Mouse (Mus musculus) heart, embryonic 10.5 days (tissue): ENCODE measurements at regions not wholly inside any gene's neighbourhood (a gene's known extent, or its start where the extent isn't known, plus 50 kb on each side); places are given as distances from the start of the nearest gene placed in this dataset.

Source experiments
- DNase-seq: peaks from one replicate; pipeline ENCODE4 v3.0.0-alpha.2; 2017; ENCODE audit warnings: low spot score
- H3K27ac ChIP-seq: fragments of 300-500 bp; sonication (generic); 2 replicates; pipeline ENCODE4 v1.5.1; 2016; ENCODE audit warnings: mild to moderate bottlenecking
- H3K27me3 ChIP-seq: fragments of 300-500 bp; sonication (generic); 2 replicates; pipeline ENCODE4 v1.6.1; 2016; ENCODE audit warnings: mild to moderate bottlenecking; ENCODE audit not compliant: poor library complexity, insufficient read depth, severe bottlenecking
- H3K36me3 ChIP-seq: fragments of 300-500 bp; sonication (generic); 2 replicates; pipeline ENCODE4 v1.6.1; 2016; ENCODE audit warnings: mild to moderate bottlenecking, moderate library complexity
- H3K4me1 ChIP-seq: fragments of 300-500 bp; sonication (generic); 2 replicates; pipeline ENCODE4 v1.6.1; 2016; ENCODE audit warnings: mild to moderate bottlenecking
- H3K4me3 ChIP-seq: fragments of 300-500 bp; sonication (generic); 2 replicates; pipeline ENCODE4 v1.5.1; 2016; ENCODE audit warnings: mild to moderate bottlenecking, moderate library complexity
- H3K9me3 ChIP-seq: fragments of 300-500 bp; sonication (generic); 2 replicates; pipeline ENCODE4 v1.6.1; 2016; ENCODE audit warnings: mild to moderate bottlenecking, moderate library complexity
- WGBS: fragments of 180-500 bp; shearing (Covaris S2); methylation state at CpG from one replicate; pipeline ENCODE4 v1.1.7; 2016; 5-methylcytosine and 5-hydroxymethylcytosine counted together

GRCm38 (mm10) chr5:77672073-77672924 is 264.5 kb upstream of the Igfbp7 start:
- Histone ChIP-seq H3K9me3 (no peaks in the 10 kb centered on the region), H3K27me3 (no peaks in the 10 kb centered on the region), H3K4me1 (no peaks in the 10 kb centered on the region), H3K27ac (no peak overlapping the region), H3K4me3 (no peak overlapping the region), H3K36me3 (no peaks in the 10 kb centered on the region)
- DNase-seq: no peak
- WGBS: 85% methylated on average over 15 of the region's 15 CpGs

- no peak for DNase-seq
- 73% methylated on average over 3 of the region's 3 CpGs for WGBS
- no peaks in the 10 kb centered on the region for H3K27me3 ChIP-seq
- no peak overlapping the region for H3K4me3 ChIP-seq
- no peaks in the 10 kb centered on the region for H3K36me3 ChIP-seq
- no peak overlapping the region for H3K27ac ChIP-seq
- H3K4me1 ChIP-seq: no peaks in the 10 kb centered on the region
- no peaks in the 10 kb centered on the region for H3K9me3 ChIP-seq
These were observed 255.3 kb upstream of the Igfbp7 start for GRCm38 (mm10) chr5:77663096-77663495.

- Histone ChIP-seq H3K4me3 (no peak overlapping the region), H3K27me3 (no peaks in the 10 kb centered on the region), H3K4me1 (no peaks in the 10 kb centered on the region), H3K9me3 (no peaks in the 10 kb centered on the region), H3K27ac (no peak overlapping the region), H3K36me3 (no peaks in the 10 kb centered on the region)
- WGBS: 92% methylated on average over 6 of the region's 6 CpGs
- no peak for DNase-seq
These were observed 251.2 kb upstream of the Igfbp7 start for GRCm38 (mm10) chr5:77659016-77659415.

DNA sequence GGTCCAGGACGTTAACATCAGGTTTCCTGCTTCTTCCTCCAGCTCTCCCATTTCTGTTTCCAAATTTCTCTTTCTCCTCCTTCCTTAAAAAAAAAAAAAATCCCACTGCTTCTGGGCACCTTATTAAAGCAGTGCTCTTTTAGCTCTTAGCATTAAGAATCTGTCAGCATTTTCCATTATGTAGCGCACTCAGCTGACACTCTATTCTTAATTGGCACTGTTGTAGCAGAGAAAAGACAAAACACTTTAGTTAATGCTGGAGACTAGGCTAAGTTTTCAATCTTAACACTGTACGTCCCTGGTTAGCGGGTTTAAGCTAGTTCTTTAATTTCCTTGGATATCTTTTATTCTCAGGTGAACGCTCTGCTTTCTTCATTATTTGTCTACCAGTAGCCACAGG is 236.8 kb upstream of the Igfbp7 start:
- DNase-seq: no peak
- no peak overlapping the region for H3K4me3 ChIP-seq
- H3K4me1 ChIP-seq: no peaks in the 10 kb centered on the region
- H3K36me3 ChIP-seq: no peaks in the 10 kb centered on the region
- H3K27ac ChIP-seq: no peak overlapping the region
- 87% methylated on average over 5 of the region's 5 CpGs for whole genome bisulfite sequencing
- H3K9me3 ChIP-seq: no peaks in the 10 kb centered on the region
- no peaks in the 10 kb centered on the region for H3K27me3 ChIP-seq

- Histone ChIP-seq H3K36me3 (no peaks in the 10 kb centered on the region), H3K4me3 (no peak overlapping the region), H3K4me1 (no peaks in the 10 kb centered on the region), H3K27me3 (no peaks in the 10 kb centered on the region), H3K27ac (no peak overlapping the region), H3K9me3 (no peaks in the 10 kb centered on the region)
- 79% methylated on average over 4 of the region's 4 CpGs for WGBS
- no peak for DNase-seq
These were observed 212.6 kb upstream of the Igfbp7 start for GRCm38 (mm10) chr5:77620402-77620801.

DNA sequence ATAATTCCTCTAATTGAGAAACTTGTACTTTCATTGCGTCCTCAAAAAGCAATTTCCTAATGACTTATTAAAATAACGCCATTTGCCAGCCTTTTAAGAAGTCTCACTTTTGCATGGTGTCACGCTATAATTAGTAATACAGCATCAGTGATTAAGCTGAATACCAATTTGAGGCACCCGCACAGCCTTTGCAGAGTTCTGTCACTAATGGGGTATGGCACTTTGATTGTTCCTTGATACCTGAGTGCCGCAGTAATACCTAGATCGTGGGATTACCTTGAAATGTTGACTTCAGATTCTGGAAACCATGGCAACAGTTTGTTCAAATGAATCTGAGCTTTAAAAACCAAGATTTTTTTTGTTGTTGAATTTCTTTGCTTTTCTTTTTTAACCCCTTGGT is 202.7 kb upstream of the Igfbp7 start:
- Histone ChIP-seq H3K27me3 (no peaks in the 10 kb centered on the region), H3K4me1 (no peaks in the 10 kb centered on the region), H3K36me3 (no peaks in the 10 kb centered on the region), H3K4me3 (no peak overlapping the region), H3K9me3 (no peaks in the 10 kb centered on the region), H3K27ac (no peak overlapping the region)
- WGBS: 86% methylated on average over 6 of the region's 6 CpGs
- no peak for DNase-seq

- no peak for DNase-seq
- no peaks in the 10 kb centered on the region for H3K27me3 ChIP-seq
- WGBS: 83% methylated on average over 4 of the region's 4 CpGs
- H3K27ac ChIP-seq: no peak overlapping the region
- H3K36me3 ChIP-seq: no peaks in the 10 kb centered on the region
- no peak overlapping the region for H3K4me3 ChIP-seq
- H3K9me3 ChIP-seq: no peaks in the 10 kb centered on the region
- H3K4me1 ChIP-seq: peaks cover 4% of the 10 kb centered on the region; the same call in 1 of the 2 replicates
These were observed 186.9 kb upstream of the Igfbp7 start for GRCm38 (mm10) chr5:77594719-77595118.

GRCm38 (mm10) chr5:77589252-77589651 is 181.4 kb upstream of the Igfbp7 start:
- no peaks in the 10 kb centered on the region for H3K36me3 ChIP-seq
- 80% methylated on average over 3 of the region's 3 CpGs for WGBS
- H3K4me1 ChIP-seq: no peaks in the 10 kb centered on the region
- H3K9me3 ChIP-seq: no peaks in the 10 kb centered on the region
- no peak for DNase-seq
- no peaks in the 10 kb centered on the region for H3K27me3 ChIP-seq
- no peak overlapping the region for H3K4me3 ChIP-seq
- no peak overlapping the region for H3K27ac ChIP-seq

- Histone ChIP-seq H3K4me1 (peaks cover 21% of the 10 kb centered on the region), H3K27me3 (no peaks in the 10 kb centered on the region), H3K4me3 (no peak overlapping the region), H3K27ac (peak overlapping the region; percentile 83; the same call in 1 of the 2 replicates), H3K9me3 (no peaks in the 10 kb centered on the region), H3K36me3 (no peaks in the 10 kb centered on the region)
- 65% methylated on average over 6 of the region's 6 CpGs for WGBS
- DNase-seq: no peak
These were observed 173.9 kb upstream of the Igfbp7 start for GRCm38 (mm10) chr5:77581702-77582101.

DNA sequence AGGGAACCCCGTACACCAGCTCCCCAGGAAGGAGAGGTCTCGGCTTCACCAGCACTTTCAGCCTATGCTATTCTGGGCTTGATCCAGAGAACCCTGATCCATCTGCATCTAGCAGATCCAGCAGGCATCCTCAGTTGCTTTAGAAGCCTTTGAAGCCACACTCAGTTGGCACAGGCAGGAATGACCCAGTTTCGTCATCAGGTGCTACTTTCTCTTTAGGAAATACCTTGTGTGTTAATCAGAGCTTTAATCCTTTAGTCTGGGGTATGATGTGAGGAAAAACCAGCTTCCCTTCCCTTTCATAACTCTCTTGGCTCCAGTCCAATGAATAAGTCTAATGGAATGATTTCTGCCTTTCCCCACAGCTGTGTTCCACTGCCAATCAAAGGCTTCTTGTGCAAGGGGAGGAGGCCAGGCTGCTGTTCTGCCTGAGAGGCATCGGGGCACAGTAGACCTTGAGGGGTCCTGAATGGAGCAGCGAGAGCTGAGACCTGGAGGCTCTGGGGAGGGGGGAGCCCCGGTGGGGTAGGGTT is 173.3 kb upstream of the Igfbp7 start:
- H3K9me3 ChIP-seq: no peaks in the 10 kb centered on the region
- no peaks in the 10 kb centered on the region for H3K36me3 ChIP-seq
- H3K4me3 ChIP-seq: no peak overlapping the region
- no peaks in the 10 kb centered on the region for H3K27me3 ChIP-seq
- peak overlapping the region; percentile 83 for H3K27ac ChIP-seq
- H3K4me1 ChIP-seq: peaks cover 21% of the 10 kb centered on the region
- no peak for DNase-seq
- WGBS: 50% methylated on average over 6 of the region's 6 CpGs

- Histone ChIP-seq H3K36me3 (no peaks in the 10 kb centered on the region), H3K27ac (peak overlapping the region; percentile 83), H3K9me3 (no peaks in the 10 kb centered on the region), H3K4me3 (peak overlapping the region; percentile 22), H3K27me3 (no peaks in the 10 kb centered on the region), H3K4me1 (peaks cover 21% of the 10 kb centered on the region)
- 27% methylated on average over 20 of the region's 20 CpGs for WGBS
- DNase-seq: peak; percentile 89
These were observed 172.2 kb upstream of the Igfbp7 start for GRCm38 (mm10) chr5:77579826-77580745.

DNA sequence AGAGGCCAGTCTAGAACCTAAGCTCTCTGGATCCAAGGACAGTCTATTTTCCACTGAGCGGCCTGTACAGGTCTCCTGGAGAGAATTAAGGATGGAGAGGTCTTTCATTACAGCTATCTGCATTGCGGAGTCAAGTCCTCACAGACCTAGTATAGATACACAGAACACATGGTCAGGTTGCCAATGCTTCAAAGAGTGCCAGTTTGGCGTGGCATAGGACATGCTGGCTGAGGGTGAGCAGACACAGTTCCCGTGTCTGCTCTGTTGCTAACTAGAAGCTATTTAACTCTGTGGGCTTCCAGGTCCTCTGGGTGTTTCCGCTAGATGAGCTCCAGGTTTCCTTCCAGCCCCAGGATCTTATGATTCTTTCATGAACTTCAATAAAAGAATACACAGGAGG is 169.0 kb upstream of the Igfbp7 start:
- no peak overlapping the region for H3K27ac ChIP-seq
- no peaks in the 10 kb centered on the region for H3K36me3 ChIP-seq
- no peak for DNase-seq
- no peaks in the 10 kb centered on the region for H3K9me3 ChIP-seq
- WGBS: 79% methylated on average over 5 of the region's 5 CpGs
- H3K27me3 ChIP-seq: no peaks in the 10 kb centered on the region
- H3K4me3 ChIP-seq: no peak overlapping the region
- peaks cover 21% of the 10 kb centered on the region for H3K4me1 ChIP-seq

DNA sequence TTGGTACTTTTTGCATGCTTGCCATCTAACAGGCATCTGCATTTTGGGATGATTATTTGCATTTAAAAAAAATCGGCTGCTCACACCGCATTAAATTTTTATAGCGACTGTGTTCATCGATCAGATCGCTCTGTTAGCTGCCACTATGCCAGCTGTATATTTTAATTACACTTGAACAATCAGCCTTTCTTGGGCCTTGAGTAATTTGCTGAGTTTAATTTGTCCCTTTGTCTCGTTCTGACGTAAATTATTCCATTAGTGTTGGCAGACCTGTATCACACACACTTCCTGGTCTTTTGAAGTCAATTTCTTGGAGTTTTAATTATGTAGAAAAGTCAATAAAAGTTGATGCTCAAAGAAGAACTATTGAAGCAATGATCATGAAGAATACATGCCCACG is 167.9 kb upstream of the Igfbp7 start:
- no peak overlapping the region for H3K27ac ChIP-seq
- 91% methylated on average over 8 of the region's 8 CpGs for WGBS
- no peak for DNase-seq
- no peaks in the 10 kb centered on the region for H3K9me3 ChIP-seq
- H3K4me3 ChIP-seq: no peak overlapping the region
- H3K27me3 ChIP-seq: no peaks in the 10 kb centered on the region
- peaks cover 13% of the 10 kb centered on the region for H3K4me1 ChIP-seq
- H3K36me3 ChIP-seq: no peaks in the 10 kb centered on the region
